Mouse (Mus musculus): ENCODE results near the gene Itprid1. TPM values are rescaled to one million over a fixed set of nuclear protein-coding genes. Genes with fewer than 3 reads are reported as not detected.

Itprid1 gene
- total RNA-seq, 4 experiments from 2014 or later: 1.2 to 1.5 (median 1.3) TPM

Other genes with a start within 250 kb of the Itprid1 start
- 10 to 100 TPM; 44.9 to 56.5 (median 48.9) TPM for gene Neurod6, start 155.6 kb upstream of the Itprid1 start, total RNA-seq (2022)
- gene Ppp1r17, start 180.6 kb downstream of the Itprid1 start, total RNA-seq (2022): under 1 TPM in 3 of 4 experiments, not detected in 1; 0.18 to 0.21 (median 0.20) TPM